Mouse (Mus musculus) stomach, embryonic 14.5 days (tissue): ENCODE data around the gene Ak2. TPM values are rescaled to one million over a fixed set of nuclear protein-coding genes. Genes with fewer than 3 reads are reported as not detected.

Source experiments
- ATAC-seq: fragments of 200-750 bp; cut with Nextera tagmentation; 2 replicates; pipeline ENCODE4 v1.8.0; 2017; ENCODE audit warnings: low read depth, moderate TSS enrichment; ENCODE audit not compliant: insufficient number of reproducible peaks, insufficient read depth, low FRiP score
- H3K27ac ChIP-seq: fragments of 300-500 bp; sonication (generic); 2 replicates; pipeline ENCODE4 v1.5.1; 2014; ENCODE audit warnings: mild to moderate bottlenecking, low read length, moderate library complexity, mixed read lengths
- H3K27me3 ChIP-seq: fragments of 300-500 bp; sonication (generic); 2 replicates; pipeline ENCODE4 v1.6.1; 2014; ENCODE audit warnings: low read length, control low read depth, mixed read lengths; ENCODE audit not compliant: control insufficient read depth, insufficient read depth
- H3K36me3 ChIP-seq: fragments of 300-500 bp; sonication (generic); 2 replicates; pipeline ENCODE4 v1.6.1; 2014; ENCODE audit warnings: mild to moderate bottlenecking, control low read depth, low read length, moderate library complexity, mixed read lengths; ENCODE audit not compliant: control insufficient read depth, insufficient read depth
- H3K4me1 ChIP-seq: fragments of 300-500 bp; sonication (generic); 2 replicates; pipeline ENCODE4 v1.6.1; 2014; ENCODE audit warnings: low read length, control low read depth, mixed read lengths; ENCODE audit not compliant: control insufficient read depth, insufficient read depth
- H3K4me2 ChIP-seq: fragments of 300-500 bp; sonication (generic); replicated peaks from 2 replicates; pipeline ENCODE4 v1.6.1; 2014; ENCODE audit warnings: low read depth, low read length, control low read depth
- H3K4me3 ChIP-seq: fragments of 300-500 bp; sonication (generic); 2 replicates; pipeline ENCODE4 v1.5.1; 2014; ENCODE audit warnings: low read depth, low read length, control low read depth
- H3K9ac ChIP-seq: fragments of 300-500 bp; sonication (generic); replicated peaks from 2 replicates; pipeline ENCODE4 v1.6.1; 2014; ENCODE audit warnings: low read depth, mild to moderate bottlenecking, control low read depth, low read length, moderate library complexity, mixed read lengths
- H3K9me3 ChIP-seq: fragments of 300-500 bp; sonication (generic); 2 replicates; pipeline ENCODE4 v1.6.1; 2016; ENCODE audit warnings: low read depth, low read length, control low read depth; ENCODE audit not compliant: control insufficient read depth
- WGBS: fragments of 180-500 bp; shearing (Covaris S2); extraction: QIAGEN DNeasy Blood & Tissue Kit; methylation state at CpG from one replicate; pipeline ENCODE4 v1.1.7; 2014; 5-methylcytosine and 5-hydroxymethylcytosine counted together
- polyA plus RNA-seq: library from polyadenylated mRNA; unstranded; fragments of >200 nt; fragmentation: Nextera tagmentation; extraction: Ambion mirVana; gene quantifications from 2 replicates; pipeline ENCODE4 v1.2.1, GENCODE M21; 2014

The Ak2 gene
- polyA plus RNA-seq, 1 experiment from 2014 or later, result 123 TPM

- WGBS, result 53% methylated on average over 6 of the region's 6 CpGs
Observed at GRCm38 (mm10) chr4:129020454-129020853, 28.7 kb downstream of the Ak2 start.

GRCm38 (mm10) chr4:129021426-129021825, 29.7 kb downstream of the Ak2 start:
- no peak overlapping the region for H3K27ac ChIP-seq
- ATAC-seq, result no peak
- 84% methylated on average over 3 of the region's 3 CpGs for WGBS
- no peak overlapping the region for H3K4me2 ChIP-seq
- no peaks in the 10 kb centered on the region for H3K9me3 ChIP-seq
- peaks cover 5% of the 10 kb centered on the region; the same call in 1 of the 2 replicates for H3K4me1 ChIP-seq
- H3K4me3 ChIP-seq, result no peak overlapping the region
- no peaks in the 10 kb centered on the region for H3K27me3 ChIP-seq
- H3K9ac ChIP-seq, result no peak overlapping the region
- H3K36me3 ChIP-seq, result no peaks in the 10 kb centered on the region

More at GRCm38 (mm10) chr4:129020454-129020853, 28.7 kb downstream of the Ak2 start:
- no peak for ATAC-seq
- H3K4me3 ChIP-seq, result no peak overlapping the region
- H3K9me3 ChIP-seq, result no peaks in the 10 kb centered on the region
- H3K4me2 ChIP-seq, result no peak overlapping the region
- no peak overlapping the region for H3K9ac ChIP-seq
- H3K4me1 ChIP-seq, result peaks cover 10% of the 10 kb centered on the region; the same call in 1 of the 2 replicates
- H3K27ac ChIP-seq, result no peak overlapping the region
- H3K27me3 ChIP-seq, result no peaks in the 10 kb centered on the region
- no peaks in the 10 kb centered on the region for H3K36me3 ChIP-seq

- H3K9ac ChIP-seq, result no peak overlapping the region
- H3K4me3 ChIP-seq, result no peak overlapping the region
- no peak for ATAC-seq
- no peaks in the 10 kb centered on the region for H3K36me3 ChIP-seq
- no peak overlapping the region for H3K4me2 ChIP-seq
- no peaks in the 10 kb centered on the region for H3K27me3 ChIP-seq
- H3K9me3 ChIP-seq, result no peaks in the 10 kb centered on the region
- peaks cover 4% of the 10 kb centered on the region; the same call in 1 of the 2 replicates for H3K4me1 ChIP-seq
- no peak overlapping the region for H3K27ac ChIP-seq
- 77% methylated on average over 4 of the region's 4 CpGs for WGBS
Observed at GRCm38 (mm10) chr4:129021886-129022285, 30.1 kb downstream of the Ak2 start.

GRCm38 (mm10) chr4:129023884-129024283, 32.1 kb downstream of the Ak2 start:
- Histone ChIP-seq H3K9ac (no peak overlapping the region), H3K36me3 (no peaks in the 10 kb centered on the region), H3K4me3 (no peak overlapping the region), H3K4me2 (no peak overlapping the region), H3K9me3 (no peaks in the 10 kb centered on the region), H3K27me3 (no peaks in the 10 kb centered on the region), H3K4me1 (peaks cover 4% of the 10 kb centered on the region; the same call in 1 of the 2 replicates), H3K27ac (no peak overlapping the region)
- WGBS, result 72% methylated on average over 6 of the region's 6 CpGs
- ATAC-seq, result no peak

GRCm38 (mm10) chr4:129024775-129025174, 33.0 kb downstream of the Ak2 start:
- peak; percentile 49; the same call in 1 of the 2 replicates for ATAC-seq

GRCm38 (mm10) chr4:129025707-129026106, 33.9 kb downstream of the Ak2 start:
- Histone ChIP-seq H3K27ac (no peak overlapping the region), H3K36me3 (no peaks in the 10 kb centered on the region), H3K9me3 (no peaks in the 10 kb centered on the region), H3K9ac (no peak overlapping the region), H3K4me1 (no peaks in the 10 kb centered on the region; the same call in 1 of the 2 replicates), H3K4me3 (no peak overlapping the region), H3K27me3 (no peaks in the 10 kb centered on the region), H3K4me2 (no peak overlapping the region)
- WGBS, result 93% methylated on average over 3 of the region's 3 CpGs
- no peak for ATAC-seq

More at GRCm38 (mm10) chr4:129024775-129025174, 33.0 kb downstream of the Ak2 start:
- Histone ChIP-seq H3K9ac (no peak overlapping the region), H3K36me3 (no peaks in the 10 kb centered on the region), H3K9me3 (no peaks in the 10 kb centered on the region), H3K4me3 (no peak overlapping the region), H3K27me3 (no peaks in the 10 kb centered on the region), H3K4me2 (no peak overlapping the region), H3K4me1 (peaks cover 4% of the 10 kb centered on the region; the same call in 1 of the 2 replicates), H3K27ac (no peak overlapping the region)
- 25% methylated on average over 6 of the region's 6 CpGs for WGBS

GRCm38 (mm10) chr4:129030746-129031145, 39.0 kb downstream of the Ak2 start:
- Histone ChIP-seq H3K4me2 (no peak overlapping the region), H3K9ac (no peak overlapping the region), H3K27me3 (no peaks in the 10 kb centered on the region), H3K9me3 (no peaks in the 10 kb centered on the region), H3K27ac (no peak overlapping the region), H3K4me1 (no peaks in the 10 kb centered on the region; the same call in 1 of the 2 replicates), H3K36me3 (no peaks in the 10 kb centered on the region), H3K4me3 (no peak overlapping the region)
- no peak for ATAC-seq
- 87% methylated on average over 4 of the region's 4 CpGs for WGBS

GRCm38 (mm10) chr4:129031408-129031965, 39.7 kb downstream of the Ak2 start:
- H3K9me3 ChIP-seq, result no peaks in the 10 kb centered on the region
- no peak for ATAC-seq
- 84% methylated on average over 8 of the region's 8 CpGs for WGBS

More at GRCm38 (mm10) chr4:129031408-129031965, 39.7 kb downstream of the Ak2 start:
- H3K4me2 ChIP-seq, result no peak overlapping the region
- no peak overlapping the region for H3K9ac ChIP-seq
- no peaks in the 10 kb centered on the region for H3K27me3 ChIP-seq
- H3K27ac ChIP-seq, result no peak overlapping the region
- no peaks in the 10 kb centered on the region for H3K36me3 ChIP-seq
- no peaks in the 10 kb centered on the region; the same call in 1 of the 2 replicates for H3K4me1 ChIP-seq
- H3K4me3 ChIP-seq, result no peak overlapping the region
